ENCODE assay signal across 15 mouse cellular contexts in genomic region chr11:101111178-101111577, GRCm38 (mm10).
"Had no signal": no experiment of that assay in that cellular context is flagged by ENCODE, and none has a peak within 500 bp of the region (broad histone marks: within the 10 kb centered on the region; RNA-seq: fewer than 3 reads in every experiment).

No protein-coding gene starts in this region.

- H3K9me3 ChIP-seq: neural tube, embryonic 12.5 days; neural tube, embryonic 15.5 days; stomach, embryonic 15.5 days had no signal

- H3K4me3 ChIP-seq: neural tube, embryonic 12.5 days; neural tube, embryonic 13.5 days; neural tube, embryonic 15.5 days; stomach, embryonic 15.5 days had no signal

- H3K9ac ChIP-seq: neural tube, embryonic 12.5 days; neural tube, embryonic 13.5 days; neural tube, embryonic 15.5 days; stomach, embryonic 15.5 days had no signal

- H3K4me1 ChIP-seq: stomach, embryonic 15.5 days had no signal

- H3K27ac ChIP-seq: neural tube, embryonic 12.5 days; neural tube, embryonic 13.5 days; neural tube, embryonic 15.5 days; stomach, embryonic 15.5 days had no signal

- H3K27me3 ChIP-seq: neural tube, embryonic 12.5 days; neural tube, embryonic 13.5 days; neural tube, embryonic 15.5 days; stomach, embryonic 15.5 days had no signal

- H3K36me3 ChIP-seq: neural tube, embryonic 12.5 days; neural tube, embryonic 15.5 days had no signal

- H3K4me2 ChIP-seq: neural tube, embryonic 12.5 days; neural tube, embryonic 13.5 days; neural tube, embryonic 15.5 days; stomach, embryonic 15.5 days had no signal

- DNase-seq: right cerebral cortex, adult 18-20 months; right cerebral cortex, postnatal 14 days; right cerebral cortex, postnatal 25 days; right cerebral cortex, postnatal 4 days; spleen, adult 18-20 months; thymus, adult 18-20 months; thymus, adult 2 months; thymus, postnatal 14 days; thymus, postnatal 25 days; thymus, postnatal 36 days; thymus, postnatal 4 days had no signal
